Mouse (Mus musculus) liver (tissue): ENCODE measurements around the gene Tsnaxip1.

ENCODE experiments used
- DNase-seq: peaks from one replicate; pipeline ENCODE4 v3.0.0-alpha.2; 2020; ENCODE audit warnings: mixed read lengths

The Tsnaxip1 gene

GRCm38 (mm10) chr8:105866364-105867029, 39.0 kb downstream of the Tsnaxip1 start:
- DNase-seq, result peak; percentile 36

DNA sequence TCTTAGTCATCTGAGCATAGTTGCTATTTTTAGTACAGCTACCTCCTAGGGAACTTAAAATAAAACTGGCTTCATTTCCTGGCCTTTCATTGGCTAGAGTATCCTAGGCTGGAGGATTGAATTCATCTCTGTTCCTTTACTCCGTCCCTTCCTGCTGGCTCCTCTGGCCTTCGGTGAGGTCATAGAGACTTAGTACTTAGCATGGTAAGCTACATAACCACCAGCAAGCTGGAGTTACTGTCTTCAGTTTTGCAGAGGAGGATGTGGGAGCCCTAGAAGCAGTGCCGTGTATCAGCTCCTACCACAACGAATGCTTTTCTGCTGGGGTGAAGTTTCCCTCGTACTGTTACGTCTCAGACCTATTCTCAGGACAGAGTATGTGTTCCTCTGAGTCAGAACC, 46.8 kb downstream of the Tsnaxip1 start:
- DNase-seq, result no peak

DNA sequence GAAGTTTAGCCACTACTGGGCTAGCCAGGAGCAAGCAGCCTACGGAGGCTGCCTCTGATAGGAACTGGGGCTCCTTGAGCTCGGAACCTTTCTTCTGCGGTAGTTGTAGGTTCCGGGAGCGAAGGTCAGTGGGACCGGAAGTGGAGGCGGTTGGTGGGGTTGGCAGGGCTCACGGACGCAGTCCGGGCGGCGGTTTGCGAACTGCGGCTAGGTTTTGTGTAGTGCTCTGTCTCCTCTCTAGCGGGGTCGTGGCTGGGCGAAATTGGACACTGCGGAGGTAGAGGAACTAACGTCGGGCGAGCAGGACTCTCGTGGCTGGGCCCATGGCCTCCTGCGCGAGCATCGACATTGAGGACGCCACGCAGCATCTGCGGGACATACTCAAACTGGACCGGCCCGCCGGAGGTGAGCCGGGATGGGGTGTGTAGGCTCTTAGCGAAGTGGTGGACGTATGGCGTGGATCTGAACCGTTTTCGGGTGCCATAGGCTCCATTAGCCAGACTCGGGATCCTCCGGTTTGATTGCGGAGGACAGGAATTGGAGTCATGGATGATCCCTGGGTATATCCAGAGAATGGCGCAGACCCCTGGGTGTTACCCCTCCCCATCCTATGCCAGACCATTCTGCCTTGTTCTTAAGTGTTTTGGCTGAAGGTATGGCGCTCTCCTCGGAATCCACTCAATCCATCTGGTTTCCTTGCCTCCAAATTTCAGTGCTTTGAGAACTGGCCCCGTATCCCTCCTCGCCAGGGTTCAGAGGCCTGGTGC, 53.4 kb downstream of the Tsnaxip1 start, which contains the start of gene Edc4:
TSS of gene Edc4 (plus strand) at position 128 of the 767 bp plus-strand sequence.
- peak; percentile 86 for DNase-seq

GRCm38 (mm10) chr8:105889756-105890465, 62.4 kb downstream of the Tsnaxip1 start:
- DNase-seq, result no peak

GRCm38 (mm10) chr8:105890870-105891269, 63.3 kb downstream of the Tsnaxip1 start:
- no peak for DNase-seq

DNA sequence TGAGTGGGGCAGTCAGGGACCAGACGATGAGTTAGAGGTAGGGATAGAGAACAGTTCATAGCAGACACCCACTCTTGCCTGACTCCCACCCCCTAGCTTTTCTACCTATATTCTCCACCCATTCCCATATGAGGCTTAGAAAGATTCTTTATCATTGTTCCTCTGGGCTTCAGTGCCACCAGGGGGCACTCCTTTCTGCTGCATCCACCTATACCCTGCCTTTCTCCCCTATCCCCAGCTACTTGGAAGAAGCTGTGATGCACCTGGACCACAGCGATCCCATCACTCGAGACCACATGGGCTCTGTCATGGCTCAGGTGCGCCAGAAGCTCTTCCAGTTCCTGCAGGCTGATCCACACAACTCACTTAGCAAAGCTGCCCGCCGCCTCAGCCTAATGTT, 64.9 kb downstream of the Tsnaxip1 start:
- no peak for DNase-seq

GRCm38 (mm10) chr8:105893339-105893738, 65.8 kb downstream of the Tsnaxip1 start, which contains the start of gene Nrn1l:
Nrn1l (plus strand) TSS chr8:105893567.
- DNase-seq, result peak; percentile 70
